Mouse (Mus musculus) liver, postnatal 0 days (tissue): ENCODE measurements around the gene Adamts17.

ENCODE experiments used
- CTCF ChIP-seq: sonication (generic); IDR thresholded peaks from 2 replicates; pipeline ENCODE4 v1.5.1; 2016; ENCODE audit warnings: antibody characterized with exemption, low read depth
- EP300 ChIP-seq: IDR thresholded peaks from 2 replicates; pipeline ENCODE4 v1.6.1; 2016; ENCODE audit warnings: antibody characterized with exemption, low read depth, mild to moderate bottlenecking

DNA sequence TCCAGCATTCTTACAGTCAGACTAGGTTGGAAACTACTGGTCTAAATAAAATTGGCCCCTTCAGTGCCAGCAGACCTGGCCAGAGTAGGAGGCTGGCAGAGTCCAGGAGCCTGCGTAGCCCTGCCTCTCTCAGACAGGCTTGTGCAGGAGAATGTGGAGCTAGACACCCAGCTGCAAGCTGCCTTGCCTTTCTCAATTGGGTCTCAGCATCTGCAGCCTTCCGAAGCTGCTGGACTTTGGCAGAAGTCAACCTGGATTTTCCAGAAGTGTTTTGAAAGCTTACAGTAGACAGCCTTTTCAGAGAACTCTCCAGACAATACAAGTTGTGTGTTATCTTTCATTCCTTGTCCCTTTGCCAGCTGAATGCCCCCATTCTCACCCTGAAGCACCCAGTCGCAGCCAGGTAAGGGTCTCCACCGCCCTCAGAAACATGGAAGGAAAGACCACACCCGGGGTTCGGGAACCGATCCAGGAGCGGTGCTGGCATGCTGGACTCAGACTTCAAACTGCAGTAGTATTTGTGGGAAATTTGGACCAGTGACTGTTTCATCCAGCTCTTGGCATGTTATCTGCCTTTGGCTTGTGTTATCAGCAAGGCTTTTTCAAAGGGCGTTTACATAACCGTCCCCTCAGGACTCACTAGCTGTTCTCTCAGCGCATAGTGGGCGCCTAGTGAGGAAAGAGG lies 173.8 kb downstream of the Adamts17 start:
- TF ChIP-seq EP300 (no peak), CTCF (no peak)
